Mouse (Mus musculus) E14TG2a.4 (cell line): Measurements from ENCODE around the gene Pkig.

Experiments used
- CTCF ChIP-seq: conservative IDR thresholded peaks from 2 replicates; pipeline ENCODE4 v1.5.1; 2014; ENCODE audit warnings: low read length
- NANOG ChIP-seq: IDR thresholded peaks from 2 replicates; pipeline ENCODE4 v1.6.1; 2014; ENCODE audit warnings: borderline replicate concordance, low read length, mixed read lengths
- POU5F1 ChIP-seq: IDR thresholded peaks from 2 replicates; pipeline ENCODE4 v1.6.1; 2014; ENCODE audit warnings: low read length, borderline replicate concordance

- TF ChIP-seq CTCF (no peak), POU5F1 (no peak), NANOG (no peak)
Measured at GRCm38 (mm10) chr2:163636057-163636456, 22.1 kb upstream of the Pkig start.
